Mouse (Mus musculus) C2C12 (cell line): ENCODE results near the gene Lyrm1. TPM values are rescaled to one million over a fixed set of nuclear protein-coding genes. Genes with fewer than 3 reads are reported as not detected.

ENCODE experiments used
- H3K27me3 ChIP-seq: one replicate; pipeline ENCODE4 v1.6.1; 2011; ENCODE audit not compliant: control insufficient read depth, insufficient read depth, insufficient read length
- H3K36me3 ChIP-seq: one replicate; pipeline ENCODE4 v1.6.1; 2011; ENCODE audit not compliant: control insufficient read depth, insufficient read depth
- H3K4me3 ChIP-seq: one replicate; pipeline ENCODE4 v1.5.1; 2011; ENCODE audit warnings: mild to moderate bottlenecking, control low read depth; ENCODE audit not compliant: poor library complexity, insufficient read depth, severe bottlenecking
- H3K79me2 ChIP-seq: one replicate; pipeline ENCODE4 v1.6.1; 2011; ENCODE audit not compliant: control insufficient read depth, insufficient read depth
- H3K79me3 ChIP-seq: one replicate; pipeline ENCODE4 v1.6.1; 2011; ENCODE audit warnings: low read depth, control low read depth
- H3ac ChIP-seq: one replicate; pipeline ENCODE3; 2011; ENCODE audit warnings: low read depth; ENCODE audit not compliant: control insufficient read depth, insufficient read length
- CEBPB ChIP-seq: IDR thresholded peaks from one replicate; pipeline ENCODE4 v1.6.1; 2011; ENCODE audit warnings: low read depth, mild to moderate bottlenecking, control low read depth, moderate library complexity
- CTCF ChIP-seq: IDR thresholded peaks from one replicate; pipeline ENCODE4 v1.5.1; 2011; ENCODE audit not compliant: control insufficient read depth, insufficient read depth, insufficient read length
- FOSL1 ChIP-seq: IDR thresholded peaks from one replicate; pipeline ENCODE4 v1.8.0; 2011; ENCODE audit warnings: mild to moderate bottlenecking, low read length; ENCODE audit not compliant: poor library complexity, insufficient read depth, severe bottlenecking
- MAX ChIP-seq: IDR thresholded peaks from one replicate; pipeline ENCODE4 v1.6.1; 2011; ENCODE audit warnings: mild to moderate bottlenecking, control low read depth
- MYOD1 ChIP-seq: IDR thresholded peaks from one replicate; pipeline ENCODE4 v1.6.1; 2011; ENCODE audit warnings: low read depth; ENCODE audit not compliant: control insufficient read depth, insufficient read length
- MYOG ChIP-seq: IDR thresholded peaks from one replicate; pipeline ENCODE4 v1.6.1; 2011; ENCODE audit not compliant: control insufficient read depth, insufficient read length; ENCODE audit errors: extremely low read depth
- USF1 ChIP-seq: IDR thresholded peaks from one replicate; pipeline ENCODE4 v1.6.1; 2011; ENCODE audit warnings: low read depth, mild to moderate bottlenecking, control low read depth, moderate library complexity
- polyA plus RNA-seq: library from polyadenylated mRNA; unstranded; fragments of >200 nt; fragmentation: generic; extraction: Trizol; gene quantifications from one replicate; pipeline ENCODE4 v1.2.1, GENCODE M21; 2012; ENCODE audit warnings: missing spikeins

Gene Lyrm1
- polyA plus RNA-seq, 1 experiment = 2.2 TPM

DNA sequence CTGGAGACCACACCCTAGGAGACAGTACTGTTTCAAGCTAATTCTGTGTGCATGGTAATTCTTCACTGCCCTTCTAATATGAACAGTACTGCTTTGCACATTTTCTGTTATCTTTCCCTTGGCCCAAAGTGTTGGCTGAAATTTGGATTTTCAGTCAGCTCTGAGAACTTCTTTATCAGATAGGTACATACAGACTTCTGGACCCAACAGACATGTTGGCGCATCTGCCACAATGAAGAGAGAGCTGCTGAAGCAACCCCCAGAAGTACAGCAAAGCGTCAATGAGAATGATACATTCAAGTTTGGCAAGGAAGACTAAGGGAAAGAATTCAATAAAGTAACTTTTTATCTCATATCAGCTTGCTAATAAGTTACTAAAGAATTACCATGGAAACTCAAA, 41.3 kb upstream of the Lyrm1 start:
- TF ChIP-seq MYOG (no peak), USF1 (no peak), MYOD1 (no peak), MAX (no peak), CTCF (no peak), CEBPB (no peak)
- peaks cover 29% of the 10 kb centered on the region for H3K36me3 ChIP-seq

DNA sequence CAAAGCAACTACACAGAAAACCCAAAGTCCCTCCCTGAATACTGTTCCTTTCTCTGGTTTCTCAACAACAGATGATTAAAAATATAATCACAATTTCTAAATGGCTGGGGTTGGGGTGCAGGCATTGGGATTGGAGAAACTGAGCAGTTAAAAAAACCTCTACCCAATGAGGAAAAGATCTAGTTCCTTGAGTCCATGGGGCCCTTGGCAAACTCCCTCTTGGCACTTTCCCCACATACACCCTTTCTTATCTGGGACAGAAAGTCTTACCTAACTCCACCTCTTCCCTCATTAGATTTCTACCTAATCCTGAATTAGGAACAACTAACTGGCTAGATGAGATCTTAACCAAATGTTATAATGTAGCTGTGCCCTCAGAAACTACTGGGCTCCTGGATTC, 40.6 kb upstream of the Lyrm1 start:
- Histone ChIP-seq H3K36me3 (peaks cover 28% of the 10 kb centered on the region), H3K79me3 (no peaks in the 10 kb centered on the region), H3K79me2 (peaks cover 6% of the 10 kb centered on the region), H3ac (no peak overlapping the region), H3K27me3 (no peaks in the 10 kb centered on the region), H3K4me3 (no peak overlapping the region)
- no peak for TF ChIP-seq MAX
- no peak for TF ChIP-seq CEBPB
- TF ChIP-seq MYOG = no peak
- TF ChIP-seq FOSL1 = no peak
- TF ChIP-seq USF1 = no peak
- no peak for TF ChIP-seq MYOD1
- no peak for TF ChIP-seq CTCF

More for the DNA sequence above, 41.3 kb upstream of the Lyrm1 start:
- Histone ChIP-seq H3K79me3 (no peaks in the 10 kb centered on the region), H3ac (no peak overlapping the region), H3K79me2 (no peaks in the 10 kb centered on the region), H3K4me3 (no peak overlapping the region), H3K27me3 (no peaks in the 10 kb centered on the region)

DNA sequence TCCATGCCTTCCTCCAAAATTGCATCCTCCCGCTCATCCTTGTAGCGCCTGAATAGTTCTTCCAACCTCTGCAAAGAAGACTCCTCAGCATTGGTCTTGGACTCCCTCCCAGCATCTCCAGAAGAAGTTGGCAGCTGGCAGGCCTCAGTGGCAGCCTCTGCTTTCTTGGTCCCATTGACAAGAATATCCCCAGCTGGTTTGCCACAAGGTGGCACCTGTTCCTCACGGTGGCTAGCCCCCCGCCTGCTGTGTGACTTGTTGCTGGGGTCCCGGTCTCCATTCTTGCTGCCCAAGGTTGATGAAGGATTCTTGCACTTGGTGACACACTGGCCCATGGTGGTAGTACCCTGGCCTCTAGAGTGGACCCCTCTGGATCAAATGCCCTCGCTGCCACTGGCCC, 36.2 kb upstream of the Lyrm1 start:
- H3K27me3 ChIP-seq = no peaks in the 10 kb centered on the region
- no peak overlapping the region for H3K4me3 ChIP-seq
- peaks cover 21% of the 10 kb centered on the region for H3K36me3 ChIP-seq
- no peak overlapping the region for H3ac ChIP-seq
- no peaks in the 10 kb centered on the region for H3K79me3 ChIP-seq
- H3K79me2 ChIP-seq = peaks cover 6% of the 10 kb centered on the region
- TF ChIP-seq MAX = no peak
- TF ChIP-seq MYOG = no peak
- no peak for TF ChIP-seq MYOD1
- no peak for TF ChIP-seq USF1
- no peak for TF ChIP-seq CEBPB

DNA sequence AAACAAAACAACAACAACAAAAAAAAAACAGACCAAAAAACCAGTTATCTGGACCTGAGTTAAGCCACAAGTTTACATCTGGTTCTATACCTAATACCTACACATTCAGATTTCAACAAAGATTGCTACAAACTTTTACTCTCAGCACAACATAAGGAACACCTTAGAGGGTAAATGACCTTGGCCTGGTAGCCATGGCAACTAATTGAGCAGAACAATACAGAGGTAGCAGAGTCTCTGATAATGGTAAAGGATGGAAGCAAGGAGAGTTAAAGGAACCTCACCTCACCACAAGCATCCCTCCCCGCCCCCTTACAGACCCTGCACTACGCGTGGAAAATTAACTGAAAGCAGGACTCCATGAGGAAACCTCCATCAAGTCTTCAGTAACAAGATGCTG, 35.5 kb upstream of the Lyrm1 start:
- H3K36me3 ChIP-seq = peaks cover 21% of the 10 kb centered on the region
- H3K79me2 ChIP-seq = peaks cover 6% of the 10 kb centered on the region
- no peak for TF ChIP-seq MAX
- TF ChIP-seq USF1 = no peak
- no peak for TF ChIP-seq MYOG
- no peak for TF ChIP-seq MYOD1
- TF ChIP-seq CEBPB = no peak
- TF ChIP-seq CTCF = no peak
- H3ac ChIP-seq = no peak overlapping the region
- no peak overlapping the region for H3K4me3 ChIP-seq
- H3K27me3 ChIP-seq = no peaks in the 10 kb centered on the region
- H3K79me3 ChIP-seq = no peaks in the 10 kb centered on the region

DNA sequence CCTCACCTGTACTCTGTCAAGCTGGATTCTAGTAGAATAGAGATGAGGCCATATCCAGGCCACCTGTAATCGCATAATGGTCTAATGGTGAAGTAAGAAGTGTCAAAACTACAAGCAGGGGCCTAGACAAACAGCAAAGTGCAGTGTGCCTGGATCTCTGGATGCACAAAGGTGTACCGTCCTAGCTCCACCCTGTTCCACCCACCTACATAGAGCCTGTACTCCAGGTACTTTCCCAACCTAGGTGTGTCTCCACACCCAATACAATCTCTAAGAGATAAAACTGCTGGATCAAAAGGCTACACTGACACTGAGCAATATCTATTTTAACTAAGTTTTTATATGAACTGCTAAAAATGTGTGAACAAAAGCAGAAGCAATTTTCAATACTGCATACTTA, 35.1 kb upstream of the Lyrm1 start:
- Histone ChIP-seq H3ac (no peak overlapping the region), H3K4me3 (no peak overlapping the region), H3K79me2 (peaks cover 6% of the 10 kb centered on the region), H3K27me3 (no peaks in the 10 kb centered on the region), H3K79me3 (no peaks in the 10 kb centered on the region), H3K36me3 (peaks cover 21% of the 10 kb centered on the region)
- TF ChIP-seq MYOG = no peak
- TF ChIP-seq MAX = no peak
- no peak for TF ChIP-seq CTCF
- TF ChIP-seq CEBPB = no peak
- TF ChIP-seq MYOD1 = no peak
- TF ChIP-seq USF1 = no peak
- no peak for TF ChIP-seq FOSL1

DNA sequence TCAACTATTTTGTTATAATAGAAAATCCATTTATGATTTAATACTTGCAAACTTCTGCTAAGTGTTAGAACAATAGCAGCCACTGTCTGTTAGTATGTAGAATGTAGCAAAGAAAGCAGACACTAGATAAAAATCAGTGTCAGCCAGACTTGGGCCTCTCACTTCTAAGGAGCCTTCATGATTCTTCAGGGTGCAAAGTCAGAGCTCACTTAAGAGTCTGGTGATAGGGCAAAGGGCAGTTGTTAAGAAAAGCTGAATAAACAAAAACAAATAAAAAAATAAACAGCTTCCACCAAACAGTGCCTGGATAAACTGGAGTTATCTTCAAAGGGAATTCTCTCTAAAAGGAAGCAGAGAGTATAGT, 34.7 kb upstream of the Lyrm1 start:
- H3K4me3 ChIP-seq = no peak overlapping the region
- no peak overlapping the region for H3ac ChIP-seq
- H3K36me3 ChIP-seq = peaks cover 21% of the 10 kb centered on the region
- no peaks in the 10 kb centered on the region for H3K79me3 ChIP-seq
- H3K79me2 ChIP-seq = peaks cover 6% of the 10 kb centered on the region
- no peaks in the 10 kb centered on the region for H3K27me3 ChIP-seq
- TF ChIP-seq MAX = no peak
- TF ChIP-seq FOSL1 = no peak
- TF ChIP-seq MYOG = no peak
- no peak for TF ChIP-seq MYOD1
- TF ChIP-seq CEBPB = no peak
